Mouse (Mus musculus) Patski (cell line): Measurements from ENCODE around the gene Prkag3. TPM values are rescaled to one million over a fixed set of nuclear protein-coding genes. Genes with fewer than 3 reads are reported as not detected.

Source experiments
- ATAC-seq: fragments of 100-300 bp; one replicate; pipeline ENCODE4 v1.8.0; 2021
- CTCF ChIA-PET: fragments of 350-600 bp; sonication (Branson Sonifier 250); formaldehyde crosslinking; loops from one replicate; lab custom pipeline; 2022; ENCODE audit warnings: inconsistent platforms; lab: Charles Lee
- POLR2A ChIA-PET: fragments of 350-600 bp; sonication (Branson Sonifier 250); formaldehyde crosslinking; loops from one replicate; lab custom pipeline; 2022; ENCODE audit warnings: antibody characterized with exemption, inconsistent platforms; lab: Charles Lee
- DNase-seq: peaks from one replicate; pipeline ENCODE4 v3.0.0-alpha.2; 2011; ENCODE audit warnings: low read depth, low spot score
- H3K27me3 ChIP-seq: fragments of 371-371 bp; one replicate; pipeline ENCODE4 v1.5.1; 2021
- CTCF ChIP-seq: fragments of 100-300 bp; IDR thresholded peaks from one replicate; pipeline ENCODE4 v1.5.1; 2021
- in situ Hi-C: fragments of 300-500 bp; cut with MboI; formaldehyde crosslinking; loops from 3 replicates; pipeline ENCODE4 v1.11.1; 2018; ENCODE audit warnings: low pct_unique_long_range_greater_than_20kb, mixed read lengths
- polyA plus RNA-seq: library from polyadenylated mRNA; unstranded; gene quantifications from one replicate; pipeline ENCODE4 v1.2.3, GENCODE M21; 2021

Prkag3 gene
- not detected for polyA plus RNA-seq

- in situ Hi-C loops: no loop called here
- H3K27me3 ChIP-seq: no peaks in the 10 kb centered on the region
- POLR2A ChIA-PET: no interaction called here
- CTCF ChIA-PET: no interaction called here
- ATAC-seq (no peak), DNase-seq (no peak)
- no peak for TF ChIP-seq CTCF
Observed at GRCm38 (mm10) chr1:74748643-74749271, at the start of gene Prkag3. Gene Prkag3 (minus strand): TSS chr1:74749221.

- H3K27me3 ChIP-seq: peaks cover 69% of the 10 kb centered on the region
- no peak for ATAC-seq
- CTCF ChIA-PET: no interaction called here
- in situ Hi-C loops: no loop called here
- POLR2A ChIA-PET: no interaction called here
- no peak for DNase-seq
- TF ChIP-seq CTCF: no peak
Observed at GRCm38 (mm10) chr1:74797459-74797858, 48.4 kb upstream of the Prkag3 start.

DNA sequence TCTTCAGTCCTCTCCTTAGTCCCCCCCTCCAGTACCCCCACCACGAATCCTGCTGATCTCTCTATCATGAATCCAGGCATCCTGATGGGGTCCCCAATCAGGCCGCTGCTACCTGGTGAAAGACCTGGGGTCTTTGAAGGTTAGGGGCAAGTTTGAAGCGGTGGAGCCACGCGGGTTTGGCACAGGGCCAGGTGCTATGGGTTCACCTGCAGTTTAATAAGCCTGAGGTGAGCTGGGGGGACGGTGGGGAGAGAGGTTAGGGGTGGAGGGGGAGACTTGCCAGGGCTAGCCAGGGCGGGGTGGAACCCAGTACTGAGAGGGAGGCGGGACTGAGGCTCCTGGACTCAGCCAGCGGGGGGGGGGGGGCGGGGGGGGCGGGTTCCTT lies 46.1 kb upstream of the Prkag3 start:
- DNase-seq (no peak), ATAC-seq (no peak)
- ChIA-PET CTCF (interaction anchor here (1.0 to 2.0 kb wide), 2 partner anchors 9 to 13 kb away, joined by 5 to 12 read pairs; no protein-coding TSS in a partner anchor), POLR2A (no interaction called here)
- no peak for TF ChIP-seq CTCF
- peaks cover 66% of the 10 kb centered on the region for H3K27me3 ChIP-seq
- in situ Hi-C loops: no loop called here

DNA sequence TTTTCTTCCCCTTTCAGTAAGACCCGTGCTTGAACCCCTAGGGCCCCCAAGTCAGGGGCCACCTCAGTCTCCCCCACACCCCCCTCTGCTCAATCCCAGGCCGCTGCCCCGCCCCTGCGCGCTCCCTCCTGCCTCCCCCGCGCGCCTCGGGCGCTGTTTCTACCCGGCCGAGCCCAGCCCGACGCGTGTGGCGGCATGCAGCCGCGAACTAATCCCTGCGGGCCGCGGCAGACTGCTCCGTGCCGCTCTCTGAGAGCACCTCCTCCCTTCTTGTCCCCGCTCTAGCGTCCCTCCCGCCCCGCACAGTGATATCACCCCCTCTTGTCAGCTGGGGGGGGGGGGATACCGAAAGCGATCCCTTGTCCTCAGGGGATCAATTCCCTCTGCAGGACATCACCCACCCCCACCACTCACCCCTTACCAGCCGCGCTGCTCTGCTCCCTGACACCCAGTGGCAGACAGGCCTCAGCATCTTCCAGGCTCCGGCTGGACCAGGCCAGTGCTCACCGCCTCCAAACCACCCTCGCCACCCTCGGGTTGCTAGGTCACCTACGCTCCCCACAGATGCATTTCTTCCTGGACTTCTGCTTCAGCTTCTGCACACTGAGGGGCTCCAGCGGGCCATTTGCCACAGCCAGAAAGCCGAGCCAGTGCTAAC lies 45.6 kb upstream of the Prkag3 start:
- POLR2A ChIA-PET: no interaction called here
- no peak for TF ChIP-seq CTCF
- DNase-seq (no peak), ATAC-seq (peak; percentile 44)
- peaks cover 67% of the 10 kb centered on the region for H3K27me3 ChIP-seq
- CTCF ChIA-PET: no interaction called here
- in situ Hi-C loops: no loop called here

DNA sequence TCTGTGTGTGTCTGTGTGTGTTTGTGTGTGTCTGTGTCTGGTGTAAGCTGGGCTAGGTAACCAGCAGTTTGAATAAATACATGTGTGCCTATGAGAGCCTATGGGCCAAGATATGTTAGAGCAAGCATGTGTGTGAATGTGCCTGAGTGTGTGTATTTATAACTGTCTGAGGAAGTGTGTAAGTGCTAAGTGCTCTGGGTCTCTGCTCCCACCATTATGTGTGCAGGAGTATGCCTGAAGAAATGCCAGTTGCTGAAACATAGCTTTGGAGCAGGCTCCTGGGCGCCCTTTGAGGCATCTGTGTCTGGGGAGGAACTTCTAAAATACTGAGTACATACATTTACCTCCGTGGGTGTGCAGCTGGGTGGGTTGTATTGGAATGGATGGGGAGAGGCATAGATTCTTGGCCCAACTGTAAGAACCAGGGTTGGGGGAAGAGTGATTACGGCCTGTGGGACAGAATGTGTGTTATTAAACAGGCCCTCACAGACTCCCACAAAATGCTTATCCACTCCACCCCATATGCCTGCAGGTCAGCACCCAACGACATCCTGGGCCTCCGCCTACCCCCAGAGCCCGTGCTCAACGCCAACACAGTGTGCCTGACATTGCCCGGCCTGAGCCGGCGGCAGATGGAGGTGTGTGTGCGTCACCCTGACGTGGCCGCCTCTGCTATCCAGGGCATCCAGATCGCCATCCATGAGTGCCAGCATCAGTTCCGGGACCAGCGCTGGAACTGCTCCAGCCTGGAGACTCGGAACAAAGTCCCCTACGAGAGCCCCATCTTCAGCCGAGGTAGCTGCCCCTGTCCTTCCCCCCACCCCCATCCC lies 44.0 kb upstream of the Prkag3 start:
- ATAC-seq: no peak

GRCm38 (mm10) chr1:74791249-74791648 lies 42.2 kb upstream of the Prkag3 start, which contains the start of gene Wnt10a:
Gene Wnt10a (plus strand): TSS chr1:74791516.
- DNase-seq: no peak
- no peak for TF ChIP-seq CTCF
- ChIA-PET POLR2A (interaction anchor here (1.0 kb wide), 1 partner anchor 12 kb away, joined by 3 read pairs; no protein-coding TSS in a partner anchor), CTCF (interaction anchor here (0.7 kb wide), 1 partner anchor 12 kb away, joined by 4 read pairs; no protein-coding TSS in a partner anchor)
- H3K27me3 ChIP-seq: peaks cover 71% of the 10 kb centered on the region
- no peak for ATAC-seq
- in situ Hi-C loops: no loop called here

More for the DNA sequence above, 44.0 kb upstream of the Prkag3 start:
- POLR2A ChIA-PET: no interaction called here
- no peak for TF ChIP-seq CTCF
- no peak for DNase-seq
- H3K27me3 ChIP-seq: peaks cover 71% of the 10 kb centered on the region
- CTCF ChIA-PET: interaction anchor here (0.9 to 1.8 kb wide), 2 partner anchors 19 to 30 kb away, joined by 3 to 4 read pairs; no protein-coding TSS in a partner anchor
- in situ Hi-C loops: no loop called here

GRCm38 (mm10) chr1:74790095-74790494 lies 41.1 kb upstream of the Prkag3 start:
- peaks cover 75% of the 10 kb centered on the region for H3K27me3 ChIP-seq
- TF ChIP-seq CTCF: no peak
- in situ Hi-C loops: no loop called here
- no peak for DNase-seq
- ATAC-seq: no peak
- CTCF ChIA-PET: interaction anchor here (3.8 kb wide), 1 partner anchor 18 kb away, joined by 26 read pairs; no protein-coding TSS in a partner anchor
- POLR2A ChIA-PET: interaction anchor here (1.0 kb wide), 1 partner anchor 13 kb away, joined by 3 read pairs; no protein-coding TSS in a partner anchor

- peaks cover 86% of the 10 kb centered on the region for H3K27me3 ChIP-seq
- ATAC-seq (no peak), DNase-seq (no peak)
- ChIA-PET POLR2A (no interaction called here), CTCF (interaction anchor here (1.3 to 3.8 kb wide), 5 partner anchors 10 to 19 kb away, joined by 5 to 26 read pairs (median 9); no protein-coding TSS in a partner anchor)
- no peak for TF ChIP-seq CTCF
- in situ Hi-C loops: no loop called here
Observed at GRCm38 (mm10) chr1:74788603-74789176, 39.7 kb upstream of the Prkag3 start.

DNA sequence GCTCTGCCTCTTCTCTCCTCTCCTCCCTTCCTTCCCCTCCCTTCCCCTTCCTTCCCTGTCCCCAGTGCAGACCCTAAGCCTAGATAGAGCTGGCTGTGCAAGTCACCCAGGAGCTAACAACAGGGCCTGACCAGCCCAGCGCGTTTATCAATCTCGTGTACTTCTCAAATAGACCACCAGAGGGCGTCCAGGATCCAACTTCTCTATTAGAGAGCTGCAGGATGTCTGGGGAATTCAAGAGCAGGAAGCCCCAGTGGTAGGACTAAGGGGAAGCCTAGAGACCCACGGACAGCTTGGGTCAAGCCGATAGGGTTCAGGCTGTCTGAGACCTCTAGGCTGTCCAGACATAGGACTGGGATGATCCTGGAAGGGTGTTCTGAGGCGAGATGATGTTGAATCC lies 38.8 kb upstream of the Prkag3 start:
- DNase-seq (no peak), ATAC-seq (no peak)
- peaks cover 86% of the 10 kb centered on the region for H3K27me3 ChIP-seq
- in situ Hi-C loops: no loop called here
- POLR2A ChIA-PET: no interaction called here
- no peak for TF ChIP-seq CTCF
- CTCF ChIA-PET: interaction anchor here (0.7 to 3.8 kb wide), 8 partner anchors 11 to 24 kb away, joined by 3 to 26 read pairs (median 6); no protein-coding TSS in a partner anchor
